Mouse (Mus musculus) midbrain, postnatal 0 days (tissue): ENCODE measurements around the gene Wdfy4. TPM values are rescaled to one million over a fixed set of nuclear protein-coding genes. Genes with fewer than 3 reads are reported as not detected.

ENCODE experiments used
- ATAC-seq: fragments of 200-750 bp; cut with Nextera tagmentation; 2 replicates; pipeline ENCODE4 v1.8.0; 2017; ENCODE audit warnings: moderate number of reproducible peaks, mild to moderate bottlenecking, moderate TSS enrichment, moderate library complexity; ENCODE audit not compliant: low FRiP score
- DNase-seq: peaks from one replicate; pipeline ENCODE4 v3.0.0-alpha.2; 2015; ENCODE audit warnings: low spot score
- H3K27ac ChIP-seq: fragments of 300-500 bp; sonication (generic); 2 replicates; pipeline ENCODE4 v1.5.1; 2014; ENCODE audit warnings: low read depth, mild to moderate bottlenecking, low read length, mixed read lengths
- H3K27me3 ChIP-seq: fragments of 300-500 bp; sonication (generic); 2 replicates; pipeline ENCODE4 v1.6.1; 2014; ENCODE audit warnings: low read length, control low read depth, mixed read lengths; ENCODE audit not compliant: insufficient read depth
- H3K36me3 ChIP-seq: fragments of 300-500 bp; sonication (generic); 2 replicates; pipeline ENCODE4 v1.6.1; 2014; ENCODE audit warnings: low read length, control low read depth, mixed read lengths; ENCODE audit not compliant: insufficient read depth
- H3K4me1 ChIP-seq: fragments of 300-500 bp; sonication (generic); 2 replicates; pipeline ENCODE4 v1.6.1; 2014; ENCODE audit warnings: mild to moderate bottlenecking, control low read depth, antibody characterized with exemption, low read length, mixed read lengths; ENCODE audit not compliant: insufficient read depth
- H3K4me2 ChIP-seq: fragments of 300-500 bp; sonication (generic); 2 replicates; pipeline ENCODE4 v1.6.1; 2014; ENCODE audit warnings: low read depth, mild to moderate bottlenecking, low read length, mixed read lengths; ENCODE audit not compliant: poor library complexity, severe bottlenecking
- H3K4me3 ChIP-seq: fragments of 300-500 bp; sonication (generic); 2 replicates; pipeline ENCODE4 v1.5.1; 2014; ENCODE audit warnings: low read depth, mild to moderate bottlenecking, low read length, moderate library complexity
- H3K9ac ChIP-seq: fragments of 300-500 bp; sonication (generic); replicated peaks from 2 replicates; pipeline ENCODE4 v1.6.1; 2014; ENCODE audit warnings: mild to moderate bottlenecking, low read length, moderate library complexity, mixed read lengths; ENCODE audit not compliant: poor library complexity, severe bottlenecking
- H3K9me3 ChIP-seq: fragments of 300-500 bp; sonication (generic); 2 replicates; pipeline ENCODE4 v1.6.1; 2016; ENCODE audit warnings: low read length, control low read depth
- CTCF ChIP-seq: IDR thresholded peaks from 2 replicates; pipeline ENCODE4 v1.5.1; 2016; ENCODE audit warnings: antibody characterized with exemption, mild to moderate bottlenecking
- WGBS: fragments of 180-500 bp; shearing (Covaris S2); extraction: QIAGEN DNeasy Blood & Tissue Kit; methylation state at CpG from one replicate; pipeline ENCODE4 v1.1.7; 2014; 5-methylcytosine and 5-hydroxymethylcytosine counted together
- polyA plus RNA-seq: library from polyadenylated mRNA; unstranded; fragments of >200 nt; fragmentation: Nextera tagmentation; extraction: Ambion mirVana; gene quantifications from 2 replicates; pipeline ENCODE4 v1.2.1, GENCODE M21; 2015
- total RNA-seq: library from RNA; depleted of rRNA; stranded (reverse); fragments of >200 nt; gene quantifications from 2 replicates; pipeline ENCODE4 v1.2.3, GENCODE M21; 2014

Wdfy4 gene
- total and polyA plus RNA-seq, 2 experiments from 2014 or later: 0.06 to 7.8 TPM

GRCm38 (mm10) chr14:33036811-33037210 lies 148.5 kb downstream of the Wdfy4 start:
- TF ChIP-seq CTCF: peak; percentile 44
- Histone ChIP-seq H3K27me3 (no peaks in the 10 kb centered on the region), H3K9me3 (no peaks in the 10 kb centered on the region), H3K4me1 (0 out of 2 replicates have a peak, but pooled peaks cover 2% of the 10 kb centered on the region), H3K9ac (no peak overlapping the region), H3K4me2 (no peak overlapping the region), H3K36me3 (no peaks in the 10 kb centered on the region), H3K27ac (no peak overlapping the region), H3K4me3 (no peak overlapping the region)
- 34% methylated on average over 3 of the region's 3 CpGs for WGBS
- ATAC-seq (no peak), DNase-seq (no peak)

DNA sequence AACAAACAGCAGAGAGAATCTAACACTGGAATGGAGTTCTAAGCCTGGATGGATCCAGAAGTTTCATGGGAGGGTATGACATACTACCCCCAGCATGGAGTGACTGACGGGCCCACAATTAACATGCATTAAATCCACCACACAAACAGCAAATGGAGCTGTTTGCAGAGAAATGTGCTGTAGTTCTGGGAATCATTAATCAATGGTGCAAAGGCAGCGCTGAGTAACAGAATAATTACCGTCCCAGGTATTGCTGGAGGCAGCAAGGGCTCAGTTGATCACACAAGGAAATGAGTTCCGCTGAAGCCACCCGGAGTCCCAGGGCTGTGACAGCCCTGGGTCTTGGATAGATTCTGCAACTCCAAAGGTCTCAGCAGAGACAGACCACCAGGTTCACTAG lies 149.9 kb downstream of the Wdfy4 start:
- DNase-seq: no peak
- Histone ChIP-seq H3K4me3 (no peak overlapping the region), H3K27ac (no peak overlapping the region), H3K9me3 (no peaks in the 10 kb centered on the region), H3K36me3 (no peaks in the 10 kb centered on the region), H3K4me1 (0 out of 2 replicates have a peak, but pooled peaks cover 2% of the 10 kb centered on the region), H3K4me2 (no peak overlapping the region), H3K27me3 (no peaks in the 10 kb centered on the region), H3K9ac (no peak overlapping the region)
- WGBS: 58% methylated on average over 5 of the region's 5 CpGs
- TF ChIP-seq CTCF: no peak
- ATAC-seq: no peak

- no peak for ATAC-seq
- no peaks in the 10 kb centered on the region for H3K27me3 ChIP-seq
- no peaks in the 10 kb centered on the region for H3K9me3 ChIP-seq
- H3K9ac ChIP-seq: no peak overlapping the region
- no peaks in the 10 kb centered on the region for H3K36me3 ChIP-seq
- DNase-seq: peak; percentile 71
- WGBS: 45% methylated on average over 6 of the region's 6 CpGs
- H3K27ac ChIP-seq: no peak overlapping the region
- 0 out of 2 replicates have a peak, but pooled peaks cover 2% of the 10 kb centered on the region for H3K4me1 ChIP-seq
- H3K4me3 ChIP-seq: no peak overlapping the region
- peak; percentile 81 for TF ChIP-seq CTCF
- no peak overlapping the region for H3K4me2 ChIP-seq
These were observed 151.9 kb downstream of the Wdfy4 start for GRCm38 (mm10) chr14:33033424-33033823.

DNA sequence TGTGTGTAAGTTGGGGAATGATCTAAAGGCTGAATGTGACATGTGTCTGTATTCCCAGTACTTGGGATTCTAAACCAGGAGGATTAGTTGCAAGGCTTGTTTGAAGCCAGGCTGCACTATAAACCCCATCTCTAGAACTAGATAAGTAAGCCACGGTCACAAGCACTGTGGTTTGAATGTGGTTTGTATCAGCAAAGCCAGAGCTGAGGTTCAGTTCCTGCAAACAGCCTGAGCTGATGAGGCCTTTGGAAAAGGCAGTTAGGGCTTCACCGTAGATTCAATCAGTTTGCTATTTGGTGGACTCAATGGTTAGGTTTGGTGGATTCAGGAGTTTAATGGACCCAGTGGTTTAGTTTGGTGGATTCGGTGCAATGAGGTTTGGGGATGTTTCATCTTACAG lies 154.5 kb downstream of the Wdfy4 start:
- H3K4me1 ChIP-seq: 0 out of 2 replicates have a peak, but pooled peaks cover 2% of the 10 kb centered on the region
- 92% methylated on average over 3 of the region's 3 CpGs for WGBS
- no peaks in the 10 kb centered on the region for H3K27me3 ChIP-seq
- H3K9me3 ChIP-seq: no peaks in the 10 kb centered on the region
- no peak overlapping the region for H3K4me2 ChIP-seq
- no peak overlapping the region for H3K27ac ChIP-seq
- H3K36me3 ChIP-seq: no peaks in the 10 kb centered on the region
- DNase-seq (no peak), ATAC-seq (no peak)
- no peak overlapping the region for H3K9ac ChIP-seq
- TF ChIP-seq CTCF: no peak
- no peak overlapping the region for H3K4me3 ChIP-seq

- 78% methylated on average over 5 of the region's 5 CpGs for WGBS
- Histone ChIP-seq H3K27me3 (no peaks in the 10 kb centered on the region), H3K36me3 (no peaks in the 10 kb centered on the region), H3K9me3 (no peaks in the 10 kb centered on the region), H3K4me1 (no peaks in the 10 kb centered on the region), H3K9ac (no peak overlapping the region), H3K4me2 (no peak overlapping the region), H3K4me3 (no peak overlapping the region), H3K27ac (no peak overlapping the region)
- no peak for TF ChIP-seq CTCF
- no peak for ATAC-seq
- DNase-seq: no peak
These were observed 165.7 kb downstream of the Wdfy4 start for GRCm38 (mm10) chr14:33019606-33020005.

- Histone ChIP-seq H3K4me1 (no peaks in the 10 kb centered on the region), H3K27me3 (no peaks in the 10 kb centered on the region), H3K9me3 (no peaks in the 10 kb centered on the region), H3K4me3 (no peak overlapping the region), H3K27ac (no peak overlapping the region), H3K4me2 (no peak overlapping the region), H3K9ac (no peak overlapping the region), H3K36me3 (no peaks in the 10 kb centered on the region)
- no peak for TF ChIP-seq CTCF
- no peak for DNase-seq
- 85% methylated on average over 3 of the region's 3 CpGs for WGBS
- no peak for ATAC-seq
These were observed 166.3 kb downstream of the Wdfy4 start for GRCm38 (mm10) chr14:33019050-33019449.
